ENCODE assay signal across 22 mouse cellular contexts in the genomic region with DNA sequence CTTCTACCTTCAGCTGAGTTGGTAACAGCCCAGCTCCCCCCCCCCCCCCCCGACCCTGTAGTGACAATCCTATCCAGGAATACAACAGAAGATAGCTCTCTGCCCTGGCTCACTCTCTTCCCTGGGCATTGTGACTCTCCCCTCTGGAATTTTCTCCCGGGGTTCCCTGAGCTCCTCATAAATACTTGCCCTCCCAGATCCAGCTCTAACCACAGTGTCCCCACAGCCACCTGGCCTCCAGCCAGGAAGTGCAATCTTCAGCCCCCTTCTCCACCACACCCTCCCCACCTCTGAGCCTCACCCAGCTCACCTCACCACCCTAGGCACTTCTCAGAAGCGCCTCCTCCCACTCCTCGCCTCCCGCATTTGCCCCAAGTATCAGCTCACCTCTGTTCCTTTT. TPM values are rescaled to one million over a fixed set of nuclear protein-coding genes. Genes with fewer than 3 reads are reported as not detected.
DNase-seq lines count a peak whose midpoint lies in the region; ATAC-seq and TF ChIP-seq lines count a peak whose summit lies in the region.
"Had no signal": no experiment of that assay in that cellular context is flagged by ENCODE, and none has a peak within 500 bp of the region (broad histone marks: within the 10 kb centered on the region; RNA-seq: fewer than 3 reads in every experiment).

No protein-coding gene starts in this region.

- H3K9ac ChIP-seq in intestine, embryonic 15.5 days, result no peak overlapping the region
- H3K9ac ChIP-seq in intestine, postnatal 0 days (ENCODE audit: low read depth, low read length), result no peak overlapping the region
- H3K9ac ChIP-seq: embryonic facial prominence, embryonic 12.5 days; forebrain, embryonic 13.5 days; forebrain, embryonic 15.5 days; forebrain, postnatal 0 days had no signal

- no peak overlapping the region for H3K4me3 ChIP-seq in intestine, embryonic 15.5 days (replicated peaks)
- no peak overlapping the region for H3K4me3 ChIP-seq in intestine, postnatal 0 days (ENCODE audit: low read depth, low read length)
- H3K4me3 ChIP-seq: embryonic facial prominence, embryonic 10.5 days; embryonic facial prominence, embryonic 12.5 days; forebrain, embryonic 13.5 days; forebrain, embryonic 15.5 days had no signal

- H3K4me2 ChIP-seq in intestine, embryonic 15.5 days (replicated peaks), result no peak overlapping the region
- H3K4me2 ChIP-seq in intestine, postnatal 0 days (replicated peaks; ENCODE audit: low read depth), result no peak overlapping the region
- H3K4me2 ChIP-seq: embryonic facial prominence, embryonic 12.5 days; forebrain, embryonic 13.5 days; forebrain, embryonic 15.5 days had no signal

- H3K9me3 ChIP-seq in intestine, embryonic 15.5 days, result no peaks in the 10 kb centered on the region
- no peaks in the 10 kb centered on the region for H3K9me3 ChIP-seq in intestine, postnatal 0 days (ENCODE audit: control insufficient read depth)
- H3K9me3 ChIP-seq: embryonic facial prominence, embryonic 10.5 days; forebrain, embryonic 13.5 days; forebrain, embryonic 15.5 days had no signal

- H3K36me3 ChIP-seq in intestine, embryonic 15.5 days, result no peaks in the 10 kb centered on the region
- no peaks in the 10 kb centered on the region for H3K36me3 ChIP-seq in intestine, postnatal 0 days (ENCODE audit: control insufficient read depth, insufficient read depth)
- H3K36me3 ChIP-seq: embryonic facial prominence, embryonic 10.5 days; embryonic facial prominence, embryonic 12.5 days; forebrain, embryonic 15.5 days; G1E had no signal

- no peaks in the 10 kb centered on the region for H3K27me3 ChIP-seq in intestine, embryonic 15.5 days (replicated peaks)
- no peaks in the 10 kb centered on the region for H3K27me3 ChIP-seq in intestine, postnatal 0 days (replicated peaks; ENCODE audit: control insufficient read depth, insufficient read depth, low read length)
- H3K27me3 ChIP-seq in Patski, result no peaks in the 10 kb centered on the region
- H3K27me3 ChIP-seq: embryonic facial prominence, embryonic 12.5 days; forebrain, embryonic 13.5 days; forebrain, embryonic 15.5 days had no signal

- H3K4me1 ChIP-seq in intestine, embryonic 15.5 days (replicated peaks), result no peaks in the 10 kb centered on the region
- no peaks in the 10 kb centered on the region for H3K4me1 ChIP-seq in intestine, postnatal 0 days (replicated peaks; ENCODE audit: control insufficient read depth, insufficient read depth, low read length)
- H3K4me1 ChIP-seq: embryonic facial prominence, embryonic 12.5 days; forebrain, embryonic 13.5 days; forebrain, embryonic 15.5 days had no signal

- 52% methylated on average over 5 of the region's 5 CpGs for WGBS in intestine, embryonic 15.5 days
- WGBS in intestine, postnatal 0 days, result 55% methylated on average over 5 of the region's 5 CpGs

- no peak for TF ChIP-seq CTCF in intestine, postnatal 0 days (IDR thresholded peaks at IDR 0.05; ENCODE audit: low read depth)
- no peak for TF ChIP-seq CTCF in Patski (IDR thresholded peaks at IDR 0.05)

- DNase-seq in ES-CJ7 (ENCODE audit: low read depth, low spot score) (peak; percentile 29), Patski (ENCODE audit: low read depth, low spot score) (peak; percentile 57)
- no peak for DNase-seq in left cerebral cortex, postnatal 14 days (ENCODE audit: low spot score in 2 of 2)
- no peak for DNase-seq in layer of hippocampus, postnatal 25 days (ENCODE audit: extremely low spot score in 1 of 2, low spot score in 1 of 2)
- DNase-seq: adrenal gland, adult 8-10 months; adrenal gland, postnatal 14 days; adrenal gland, postnatal 36 days; B cell, adult 2 months; cerebellum, adult 11-12 months; cerebellum, adult 2 months; cerebellum, adult 9-10 months; cerebellum, postnatal 10 days; cerebellum, postnatal 25 days; forebrain, postnatal 0 days had no signal

- peak; percentile 67 for ATAC-seq in intestine, embryonic 15.5 days
- ATAC-seq in intestine, postnatal 0 days, result no peak
- ATAC-seq in Patski, result peak; percentile 91
- ATAC-seq: activated CD4-positive, CD25-positive, alpha-beta regulatory T cell, adult 4 months; forebrain, embryonic 13.5 days; forebrain, embryonic 15.5 days; forebrain, postnatal 0 days had no signal

- H3K27ac ChIP-seq in intestine, embryonic 15.5 days, result no peak overlapping the region
- no peak overlapping the region for H3K27ac ChIP-seq in intestine, postnatal 0 days (ENCODE audit: low read depth, low read length)
- H3K27ac ChIP-seq: embryonic facial prominence, embryonic 10.5 days; embryonic facial prominence, embryonic 12.5 days; forebrain, embryonic 13.5 days; forebrain, embryonic 15.5 days had no signal

- POLR2A ChIA-PET in Patski (lab: Charles Lee), result interaction anchor here (1.1 kb wide), 1 partner anchor 75 kb away, joined by 3 read pairs; no protein-coding TSS in a partner anchor

- in situ Hi-C loops in Patski (cut with MboI; ENCODE audit: low pct_unique_long_range_greater_than_20kb), result no loop called here

- intact Hi-C loops in left cerebral cortex, postnatal 14 days (cut with DNase I), result no loop called here

- CTCF ChIA-PET in Patski (lab: Charles Lee), result interaction anchor here (1.2 kb wide), 1 partner anchor 13 kb away, joined by 3 read pairs; no protein-coding TSS in a partner anchor

RNA-seq across cellular contexts. Expression of a gene that starts 46.7 kb away (rescaled TPM):
- polyA plus RNA-seq in intestine, embryonic 15.5 days (2015; fragmentation: Nextera tagmentation; extraction: Ambion mirVana), result 0.11 and 0.16 TPM in 2 replicates
- polyA plus RNA-seq in intestine, postnatal 0 days (2015; fragmentation: Nextera tagmentation; extraction: Ambion mirVana), result 0.20 and 0.42 TPM in 2 replicates
- 24.6 TPM for polyA plus RNA-seq in Patski (2021)
- total RNA-seq in left cerebral cortex, postnatal 14 days (2021), result 1 to 10 TPM; 6.1 to 6.2 TPM
- 1 to 10 TPM; 8.6 to 8.7 TPM for total RNA-seq in layer of hippocampus, postnatal 25 days (2021)
- polyA plus RNA-seq: activated CD4-positive, CD25-positive, alpha-beta regulatory T cell, adult 4 months; G1E had no signal

Comparison
In these comparisons a context has a peak if more than half of its experiments do, and no peak if none do; other contexts are left out.
1. DNase-seq: peak in ES-CJ7 (single experiment) and Patski (single experiment); none in left cerebral cortex, postnatal 14 days (0 of 2) and layer of hippocampus, postnatal 25 days (0 of 2).
2. RNA of a gene that starts 46.7 kb away (polyA plus RNA-seq): 24.6 TPM in Patski (single experiment); 0.20 to 0.42 TPM in intestine, postnatal 0 days and 0.11 to 0.16 TPM in intestine, embryonic 15.5 days; every median in the first group is over 10 times any median in the second.